Comparison of ENCODE assay signal across 8 mouse cellular contexts in the genomic region with DNA sequence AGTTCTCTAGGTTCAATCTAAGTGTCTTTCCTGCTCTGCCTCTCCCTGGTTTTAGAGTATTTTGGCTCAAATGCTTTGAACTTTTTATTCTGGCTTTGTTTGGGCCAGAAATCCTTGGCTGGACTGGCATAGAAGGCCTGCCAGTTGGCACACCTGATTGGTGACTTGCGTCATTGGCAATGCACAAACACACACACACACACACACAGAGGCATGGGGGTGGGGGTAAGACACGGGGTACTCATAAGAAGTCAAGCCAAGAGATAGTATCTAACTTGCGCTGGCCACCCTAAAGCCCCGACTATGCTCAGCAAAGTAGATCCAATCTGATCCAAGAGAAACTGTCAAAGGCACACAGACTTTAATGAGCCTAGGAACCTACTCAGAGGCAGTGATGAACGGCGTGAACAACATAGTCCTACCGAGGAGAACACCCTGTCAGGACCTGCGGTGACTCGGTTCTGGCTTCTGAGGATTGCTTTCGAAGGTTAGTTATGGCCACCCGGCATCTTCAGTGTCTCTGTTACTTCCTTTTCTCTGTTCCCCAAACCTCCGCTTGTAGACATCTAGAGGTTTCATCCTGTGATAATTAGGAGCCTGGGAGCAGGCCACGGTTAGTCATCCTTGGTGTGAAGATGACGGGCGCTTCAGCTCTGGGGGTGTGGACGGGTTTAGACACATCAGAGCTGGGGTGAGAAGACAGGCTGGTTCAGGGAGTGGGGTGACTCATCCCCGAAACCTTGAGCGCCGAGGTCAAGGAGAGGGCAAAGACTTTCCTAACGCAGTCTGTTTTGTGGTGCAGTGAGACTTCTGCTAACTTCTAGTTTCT.
A peak's percentile ranks its signal among the peaks of the same experiment; 100 is the strongest.
DNase-seq lines count a peak whose midpoint lies in the region; ATAC-seq lines count a peak whose summit lies in the region.

No protein-coding gene starts in this region.

- ATAC-seq in frontal cortex, adult (ENCODE audit: low TSS enrichment), result peak; percentile 69
- ATAC-seq in common myeloid progenitor, adult 5-6 weeks (replicated peaks; ENCODE audit: low read depth, poor library complexity, severe bottlenecking), result peak; percentile 54; the same call in 1 of the 2 replicates

- no peak for DNase-seq in frontal cortex, postnatal 14 days (ENCODE audit: low spot score in 2 of 2)
- peak; percentile 27 for DNase-seq in testis, postnatal 14 days (ENCODE audit: low spot score)
- no peak for DNase-seq in testis, postnatal 10 days (ENCODE audit: low spot score)
- no peak for DNase-seq in embryo, embryonic 10.5 days (ENCODE audit: low spot score)
- DNase-seq in layer of hippocampus, adult 9-11 months, result no peak
- no peak for DNase-seq in lung, postnatal 10 days
